Mouse (Mus musculus) midbrain, embryonic 10.5 days (tissue): ENCODE measurements at regions not wholly inside any gene's neighbourhood (a gene's known extent, or its start where the extent isn't known, plus 50 kb on each side); places are given as distances from the start of the nearest gene placed in this dataset.

Experiments used
- DNase-seq: peaks from one replicate; pipeline ENCODE4 v3.0.0-alpha.2; 2017; ENCODE audit warnings: low spot score
- H3K27ac ChIP-seq: fragments of 300-500 bp; sonication (generic); replicated peaks from 2 replicates; pipeline ENCODE4 v1.5.1; 2016; ENCODE audit warnings: mild to moderate bottlenecking
- H3K27me3 ChIP-seq: fragments of 300-500 bp; sonication (generic); 2 replicates; pipeline ENCODE4 v1.6.1; 2016; ENCODE audit warnings: low read depth, mild to moderate bottlenecking; ENCODE audit not compliant: poor library complexity, severe bottlenecking
- H3K36me3 ChIP-seq: fragments of 300-500 bp; sonication (generic); 2 replicates; pipeline ENCODE4 v1.6.1; 2016; ENCODE audit warnings: mild to moderate bottlenecking, moderate library complexity
- H3K4me1 ChIP-seq: fragments of 300-500 bp; sonication (generic); 2 replicates; pipeline ENCODE4 v1.6.1; 2016
- H3K4me3 ChIP-seq: fragments of 300-500 bp; sonication (generic); 2 replicates; pipeline ENCODE4 v1.5.1; 2016; ENCODE audit warnings: mild to moderate bottlenecking, moderate library complexity
- H3K9me3 ChIP-seq: fragments of 300-500 bp; sonication (generic); replicated peaks from 2 replicates; pipeline ENCODE4 v1.6.1; 2016; ENCODE audit warnings: mild to moderate bottlenecking
- WGBS: fragments of 180-500 bp; shearing (Covaris S2); methylation state at CpG from one replicate; pipeline ENCODE4 v1.1.7; 2016; 5-methylcytosine and 5-hydroxymethylcytosine counted together

- no peaks in the 10 kb centered on the region for H3K9me3 ChIP-seq
- H3K27me3 ChIP-seq, result no peaks in the 10 kb centered on the region
- no peak overlapping the region for H3K27ac ChIP-seq
- H3K4me1 ChIP-seq, result no peaks in the 10 kb centered on the region
- no peak overlapping the region for H3K4me3 ChIP-seq
- H3K36me3 ChIP-seq, result no peaks in the 10 kb centered on the region
- WGBS, result 96% methylated on average over 3 of the region's 3 CpGs
- no peak for DNase-seq
Measured at GRCm38 (mm10) chr1:183562853-183563252, 144.8 kb downstream of the Hhipl2 start.

DNA sequence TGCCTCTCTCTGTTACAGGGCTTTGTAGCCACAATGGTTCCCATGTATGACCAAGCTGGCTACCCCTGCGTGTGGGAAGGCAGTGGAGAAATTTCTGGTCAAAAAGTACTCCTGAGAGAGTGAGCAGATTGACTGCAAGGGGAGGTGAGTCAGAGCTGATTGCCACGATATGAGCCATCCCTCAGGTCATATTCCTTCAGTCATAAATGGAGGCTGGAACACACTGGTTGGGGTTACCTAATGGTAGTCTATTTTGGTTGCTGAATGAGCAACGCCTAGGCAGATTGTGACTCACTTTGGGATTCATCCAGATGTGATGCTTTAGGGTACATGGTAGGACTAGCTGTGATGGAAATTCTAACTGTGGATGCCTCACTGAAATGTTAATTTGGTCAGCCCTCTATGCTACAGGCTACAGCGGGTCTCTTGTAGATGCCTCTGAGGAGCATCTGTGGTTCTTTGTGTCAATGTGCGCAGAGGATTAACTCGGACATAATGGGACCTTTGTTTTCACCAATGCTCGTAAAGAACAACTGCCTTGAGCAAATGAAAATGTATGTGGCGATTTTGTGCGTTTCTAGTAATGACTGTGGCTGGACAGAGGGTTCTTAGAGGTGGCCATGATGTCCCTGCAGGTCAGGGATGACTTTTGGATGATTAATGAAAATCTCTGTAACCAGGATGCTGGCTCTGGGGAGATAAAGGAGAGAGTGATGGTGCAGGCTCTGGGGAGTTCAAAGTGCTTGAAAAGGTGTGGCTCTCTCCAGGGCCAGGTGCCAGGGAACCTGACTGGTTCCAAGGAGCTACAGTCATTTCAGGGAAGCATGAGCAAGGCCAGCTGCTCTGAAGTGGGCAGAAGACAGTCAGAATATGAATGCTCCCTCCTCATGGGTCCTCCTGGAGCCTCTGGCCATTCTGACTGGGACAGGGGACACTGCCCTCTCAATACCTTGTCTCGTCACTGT is 155.9 kb downstream of the Hhipl2 start:
- WGBS, result 65% methylated on average over 10 of the region's 10 CpGs
- Histone ChIP-seq H3K27me3 (no peaks in the 10 kb centered on the region), H3K4me1 (no peaks in the 10 kb centered on the region; the same call in 1 of the 2 replicates), H3K4me3 (no peak overlapping the region), H3K9me3 (no peaks in the 10 kb centered on the region), H3K36me3 (no peaks in the 10 kb centered on the region), H3K27ac (0 out of 2 replicates have a peak overlapping the region, but pooled peaks have one; percentile 23)
- no peak for DNase-seq

DNA sequence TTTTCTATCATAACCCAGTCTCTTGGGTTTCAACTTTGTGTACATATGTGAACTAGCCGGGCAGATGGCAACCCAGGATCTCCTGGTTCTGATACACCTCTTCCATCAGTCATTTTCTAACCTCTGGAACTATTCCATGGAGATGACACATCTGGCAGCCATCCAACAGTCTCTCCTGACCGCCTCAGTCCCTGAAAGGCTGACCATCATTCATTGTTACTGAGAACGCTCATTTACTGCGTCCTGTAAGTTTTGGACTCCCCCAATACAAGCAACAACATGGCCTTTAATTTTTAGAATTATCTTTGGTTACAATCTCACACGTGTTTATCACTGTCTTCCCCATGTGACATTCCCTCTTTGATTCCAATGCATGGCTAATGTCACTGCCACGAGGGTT is 166.8 kb downstream of the Hhipl2 start:
- H3K9me3 ChIP-seq, result no peaks in the 10 kb centered on the region
- H3K27ac ChIP-seq, result no peak overlapping the region
- H3K36me3 ChIP-seq, result no peaks in the 10 kb centered on the region
- H3K4me3 ChIP-seq, result no peak overlapping the region
- no peaks in the 10 kb centered on the region for H3K27me3 ChIP-seq
- no peak for DNase-seq
- no peaks in the 10 kb centered on the region for H3K4me1 ChIP-seq
- 82% methylated on average over 6 of the region's 6 CpGs for WGBS

DNA sequence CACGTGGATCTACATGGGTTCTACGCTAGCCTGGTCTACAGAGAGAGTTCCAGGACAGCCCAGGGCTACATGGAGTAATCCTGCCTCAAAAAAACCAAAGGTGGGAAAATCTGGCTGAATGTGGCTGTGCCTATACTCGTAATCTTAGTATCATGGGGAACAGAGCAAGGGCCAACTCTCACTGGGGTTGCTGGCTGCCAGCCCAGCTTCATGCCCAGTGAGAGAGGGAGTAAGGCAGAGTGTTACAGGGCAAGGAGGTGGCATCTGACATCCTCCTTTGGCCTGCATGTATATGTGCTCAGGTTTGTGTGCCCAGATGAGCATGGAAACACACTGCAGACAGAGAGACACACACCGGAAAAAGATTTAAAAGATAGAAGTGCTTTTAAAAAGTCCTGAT is 168.4 kb downstream of the Hhipl2 start:
- Histone ChIP-seq H3K9me3 (no peaks in the 10 kb centered on the region), H3K36me3 (no peaks in the 10 kb centered on the region), H3K4me3 (no peak overlapping the region), H3K27me3 (no peaks in the 10 kb centered on the region), H3K4me1 (no peaks in the 10 kb centered on the region), H3K27ac (no peak overlapping the region)
- DNase-seq, result no peak
- WGBS, result 85% methylated on average over 4 of the region's 4 CpGs

GRCm38 (mm10) chr1:183595306-183595705 is 177.3 kb downstream of the Hhipl2 start:
- H3K9me3 ChIP-seq, result no peaks in the 10 kb centered on the region
- H3K4me1 ChIP-seq, result no peaks in the 10 kb centered on the region
- H3K4me3 ChIP-seq, result no peak overlapping the region
- 87% methylated on average over 5 of the region's 5 CpGs for WGBS
- H3K27ac ChIP-seq, result no peak overlapping the region
- H3K36me3 ChIP-seq, result no peaks in the 10 kb centered on the region
- DNase-seq, result no peak
- no peaks in the 10 kb centered on the region for H3K27me3 ChIP-seq

- 85% methylated on average over 8 of the region's 8 CpGs for WGBS
- Histone ChIP-seq H3K36me3 (no peaks in the 10 kb centered on the region), H3K4me1 (no peaks in the 10 kb centered on the region), H3K4me3 (no peak overlapping the region), H3K27me3 (no peaks in the 10 kb centered on the region), H3K9me3 (no peaks in the 10 kb centered on the region), H3K27ac (no peak overlapping the region)
- no peak for DNase-seq
Measured at GRCm38 (mm10) chr1:183600466-183600865, 182.5 kb downstream of the Hhipl2 start.

DNA sequence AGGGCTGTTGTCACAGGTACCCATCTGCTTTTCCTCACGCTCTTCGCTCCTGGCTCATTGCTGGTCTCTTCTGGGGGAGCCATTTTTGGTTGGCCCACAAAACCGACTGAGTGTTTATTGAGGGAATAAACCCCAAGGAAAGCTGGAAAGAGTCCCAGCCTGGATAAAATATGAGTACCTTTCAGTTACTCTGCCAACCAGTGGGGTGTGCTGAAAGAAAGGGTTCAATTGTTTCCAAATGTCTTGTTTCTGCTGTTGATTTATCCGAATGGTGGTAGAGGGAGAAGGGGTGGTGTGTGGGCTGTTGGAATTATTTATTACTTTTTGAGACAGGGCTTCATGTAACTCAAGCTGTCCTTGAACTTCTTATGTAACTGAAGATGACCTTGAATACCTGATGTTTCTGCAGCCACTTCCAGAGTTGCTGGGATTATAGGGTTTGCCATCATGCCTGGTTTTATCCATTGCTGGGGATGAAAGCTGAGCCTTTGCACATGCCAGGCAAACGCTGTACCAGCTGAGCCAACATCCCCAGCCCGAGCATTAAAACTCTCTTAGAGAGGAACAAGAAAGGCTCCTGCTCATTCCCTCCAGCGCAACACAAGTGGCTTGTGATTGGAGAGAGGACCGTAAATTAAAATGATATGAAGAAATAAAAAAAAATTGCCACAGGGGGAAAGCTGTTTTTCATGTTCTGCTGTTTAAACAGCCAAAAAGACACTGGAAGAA is 194.1 kb downstream of the Hhipl2 start:
- Histone ChIP-seq H3K27me3 (no peaks in the 10 kb centered on the region), H3K27ac (no peak overlapping the region), H3K4me1 (no peaks in the 10 kb centered on the region), H3K36me3 (no peaks in the 10 kb centered on the region), H3K9me3 (no peaks in the 10 kb centered on the region), H3K4me3 (no peak overlapping the region)
- no peak for DNase-seq
- WGBS, result 87% methylated on average over 8 of the region's 8 CpGs

DNA sequence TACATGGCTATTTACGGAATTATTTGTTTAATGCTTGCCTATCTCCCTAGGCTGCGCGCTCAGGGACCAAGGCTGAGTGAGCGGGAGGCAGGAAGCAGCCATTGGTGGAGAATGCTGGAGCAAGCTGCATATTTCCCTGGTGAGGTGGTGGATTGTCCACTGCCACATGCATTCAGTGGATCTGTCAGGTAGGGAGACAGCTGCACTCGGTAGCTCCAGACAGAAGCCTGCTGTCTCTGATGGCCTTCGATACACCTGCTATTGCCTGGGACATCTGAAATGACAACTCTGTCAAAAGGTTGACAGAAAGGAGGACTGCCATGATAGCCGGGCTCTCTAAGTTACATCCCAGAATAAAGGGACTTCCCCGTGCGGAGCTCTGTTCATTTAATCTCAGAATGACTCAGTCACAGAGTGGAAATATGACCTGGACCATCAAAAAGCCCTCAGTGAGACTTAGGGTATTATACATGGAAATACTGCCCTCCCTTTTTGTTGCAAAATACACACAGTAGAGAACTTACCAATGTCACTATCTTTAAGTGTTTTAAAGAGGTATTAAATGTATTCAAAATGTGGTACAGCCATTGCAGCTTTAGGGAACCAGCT is 201.5 kb downstream of the Hhipl2 start:
- H3K4me3 ChIP-seq, result no peak overlapping the region
- no peaks in the 10 kb centered on the region for H3K4me1 ChIP-seq
- no peaks in the 10 kb centered on the region for H3K9me3 ChIP-seq
- WGBS, result 88% methylated on average over 9 of the region's 9 CpGs
- no peak for DNase-seq
- no peaks in the 10 kb centered on the region for H3K36me3 ChIP-seq
- H3K27ac ChIP-seq, result no peak overlapping the region
- no peaks in the 10 kb centered on the region for H3K27me3 ChIP-seq

DNA sequence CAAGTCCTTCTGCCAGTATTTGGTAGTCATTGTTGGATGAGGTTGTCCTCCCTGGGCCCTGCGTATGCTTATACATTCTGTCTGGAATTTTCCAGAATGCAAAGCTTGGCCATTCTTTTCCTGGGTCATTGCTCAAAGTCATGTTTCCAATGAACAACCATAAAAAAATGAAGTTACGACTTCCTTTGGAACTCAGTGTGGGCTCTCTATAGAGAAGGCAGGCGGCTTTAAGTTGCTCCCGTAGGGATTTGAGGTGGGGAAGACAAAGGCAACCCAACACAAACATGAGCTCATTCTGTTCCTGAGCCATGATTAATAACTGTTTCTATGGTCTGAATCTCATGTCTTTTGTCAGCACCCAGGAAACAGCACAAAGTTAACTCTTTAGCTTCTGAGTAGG is 204.3 kb downstream of the Hhipl2 start:
- no peak overlapping the region for H3K4me3 ChIP-seq

GRCm38 (mm10) chr1:183624266-183624665 is 206.3 kb downstream of the Hhipl2 start:
- Histone ChIP-seq H3K27me3 (no peaks in the 10 kb centered on the region), H3K4me3 (no peak overlapping the region), H3K9me3 (no peaks in the 10 kb centered on the region), H3K36me3 (no peaks in the 10 kb centered on the region), H3K27ac (no peak overlapping the region), H3K4me1 (no peaks in the 10 kb centered on the region)
- DNase-seq, result no peak
- WGBS, result 55% methylated on average over 1 of the region's 1 CpGs

More for the DNA sequence above, 204.3 kb downstream of the Hhipl2 start:
- Histone ChIP-seq H3K4me1 (no peaks in the 10 kb centered on the region), H3K27me3 (no peaks in the 10 kb centered on the region), H3K9me3 (no peaks in the 10 kb centered on the region), H3K27ac (no peak overlapping the region), H3K36me3 (no peaks in the 10 kb centered on the region)
- 78% methylated on average over 4 of the region's 4 CpGs for WGBS
- DNase-seq, result no peak

- H3K4me3 ChIP-seq, result no peak overlapping the region
- no peak overlapping the region for H3K27ac ChIP-seq
- no peaks in the 10 kb centered on the region for H3K4me1 ChIP-seq
- H3K9me3 ChIP-seq, result no peaks in the 10 kb centered on the region
- DNase-seq, result no peak
- WGBS, result 86% methylated on average over 6 of the region's 6 CpGs
- H3K27me3 ChIP-seq, result no peaks in the 10 kb centered on the region
- H3K36me3 ChIP-seq, result no peaks in the 10 kb centered on the region
Measured at GRCm38 (mm10) chr1:183633810-183634209, 215.8 kb downstream of the Hhipl2 start.

GRCm38 (mm10) chr1:183634836-183635235 is 216.8 kb downstream of the Hhipl2 start:
- 96% methylated on average over 1 of the region's 1 CpGs for WGBS
- Histone ChIP-seq H3K27ac (no peak overlapping the region), H3K4me3 (no peak overlapping the region), H3K36me3 (no peaks in the 10 kb centered on the region), H3K9me3 (no peaks in the 10 kb centered on the region), H3K27me3 (no peaks in the 10 kb centered on the region), H3K4me1 (no peaks in the 10 kb centered on the region)
- no peak for DNase-seq

- Histone ChIP-seq H3K4me1 (no peaks in the 10 kb centered on the region), H3K27ac (no peak overlapping the region), H3K27me3 (no peaks in the 10 kb centered on the region), H3K9me3 (no peaks in the 10 kb centered on the region), H3K36me3 (no peaks in the 10 kb centered on the region), H3K4me3 (no peak overlapping the region)
- 89% methylated on average over 8 of the region's 8 CpGs for WGBS
- DNase-seq, result no peak
Measured at GRCm38 (mm10) chr1:183637214-183637613, 219.2 kb downstream of the Hhipl2 start.
